Mouse (Mus musculus) activated CD4-positive, CD25-positive, alpha-beta regulatory T cell, adult 4 months (primary cell): ENCODE results near the gene Prrc2b. TPM values are rescaled to one million over a fixed set of nuclear protein-coding genes. Genes with fewer than 3 reads are reported as not detected.
A peak's percentile ranks its signal among the peaks of the same experiment; 100 is the strongest.

Experiments
- ATAC-seq: one replicate; pipeline ENCODE4 v1.8.0; 2017
- polyA plus RNA-seq, 2 experiments: library from polyadenylated mRNA; unstranded; fragments of 100-300 nt; shearing (Covaris generic); gene quantifications; one replicate each; pipeline ENCODE4 v1.2.1; 2017

Gene Prrc2b
- polyA plus RNA-seq, 2 experiments from 2014 or later = 32.0 to 32.6 TPM

GRCm38 (mm10) chr2:32187649-32188048, 36.8 kb downstream of the Prrc2b start:
- ATAC-seq = no peak

- ATAC-seq = no peak
Observed at GRCm38 (mm10) chr2:32189060-32189681, 38.3 kb downstream of the Prrc2b start.

GRCm38 (mm10) chr2:32190620-32191019, 39.7 kb downstream of the Prrc2b start:
- ATAC-seq = no peak

DNA sequence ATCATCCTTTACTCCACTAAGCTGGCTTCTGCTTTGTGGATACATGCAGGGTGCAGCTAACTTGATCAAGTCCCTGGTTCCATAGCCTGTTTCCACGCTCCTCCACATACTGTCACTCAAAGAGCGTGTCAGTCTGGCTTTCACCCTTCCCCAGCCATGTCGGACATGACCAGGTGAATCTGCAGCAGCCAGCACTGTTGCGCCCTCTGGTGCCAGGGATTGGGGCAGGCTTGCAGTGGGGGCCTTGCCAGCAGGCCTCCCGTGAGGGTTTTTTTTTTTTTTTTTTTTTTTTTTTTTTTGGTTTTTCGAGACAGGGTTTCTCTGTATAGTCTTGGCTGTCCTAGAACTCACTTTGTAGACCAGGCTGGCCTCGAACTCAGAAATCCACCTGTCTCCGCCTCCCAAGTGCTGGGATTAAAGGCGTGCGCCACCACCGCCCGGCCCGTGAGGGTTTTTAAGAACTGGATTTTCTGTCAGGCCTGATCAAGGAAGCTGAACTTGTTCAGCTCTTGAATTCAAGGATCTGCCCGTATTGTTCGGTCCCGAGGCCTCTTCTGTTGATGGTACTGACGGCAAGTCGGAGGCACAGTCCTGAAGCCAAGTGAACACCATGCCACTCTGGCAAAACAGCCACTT, 41.1 kb downstream of the Prrc2b start:
- ATAC-seq = peak; percentile 62

GRCm38 (mm10) chr2:32198977-32199376, 48.1 kb downstream of the Prrc2b start:
- ATAC-seq = no peak

- ATAC-seq = no peak
Observed at GRCm38 (mm10) chr2:32200033-32200432, 49.2 kb downstream of the Prrc2b start.

- no peak for ATAC-seq
Observed at GRCm38 (mm10) chr2:32200712-32201111, 49.8 kb downstream of the Prrc2b start.

- ATAC-seq = no peak
Observed at GRCm38 (mm10) chr2:32201527-32201926, 50.6 kb downstream of the Prrc2b start.

- ATAC-seq = no peak
Observed at GRCm38 (mm10) chr2:32203853-32204252, 53.0 kb downstream of the Prrc2b start.

GRCm38 (mm10) chr2:32207682-32208081, 56.8 kb downstream of the Prrc2b start:
- no peak for ATAC-seq

- ATAC-seq = no peak
Observed at GRCm38 (mm10) chr2:32211689-32212088, 60.8 kb downstream of the Prrc2b start.

- no peak for ATAC-seq
Observed at GRCm38 (mm10) chr2:32213000-32213399, 62.1 kb downstream of the Prrc2b start.

DNA sequence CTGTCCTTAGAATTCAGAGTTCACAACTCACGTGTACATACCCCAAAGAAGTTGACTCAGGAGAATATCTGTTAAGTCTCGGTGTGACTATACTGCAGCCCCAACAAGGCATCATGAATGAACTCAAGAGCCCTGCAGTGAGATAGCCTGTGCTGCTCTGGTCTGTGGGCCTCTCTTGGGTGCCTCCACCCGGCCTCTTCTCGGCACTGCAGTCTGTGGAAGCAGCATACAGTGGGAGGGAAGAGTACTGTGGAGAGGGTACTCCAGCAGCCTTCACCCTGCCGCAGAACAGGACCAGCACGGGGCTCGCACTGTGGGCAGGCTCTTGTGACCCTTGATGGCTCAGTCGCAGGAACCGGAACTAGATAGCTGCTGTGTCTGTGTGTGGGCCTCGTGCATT, 64.7 kb downstream of the Prrc2b start:
- no peak for ATAC-seq

GRCm38 (mm10) chr2:32216506-32216905, 65.6 kb downstream of the Prrc2b start:
- ATAC-seq = no peak

- no peak for ATAC-seq
Observed at GRCm38 (mm10) chr2:32217656-32218055, 66.8 kb downstream of the Prrc2b start.

GRCm38 (mm10) chr2:32218113-32218512, 67.2 kb downstream of the Prrc2b start:
- ATAC-seq = no peak

GRCm38 (mm10) chr2:32218541-32219334, 67.9 kb downstream of the Prrc2b start:
- no peak for ATAC-seq

- ATAC-seq = no peak
Observed at GRCm38 (mm10) chr2:32219501-32219900, 68.6 kb downstream of the Prrc2b start.

GRCm38 (mm10) chr2:32220021-32220420, 69.1 kb downstream of the Prrc2b start:
- ATAC-seq = no peak

GRCm38 (mm10) chr2:32220969-32221368, 70.1 kb downstream of the Prrc2b start:
- no peak for ATAC-seq

DNA sequence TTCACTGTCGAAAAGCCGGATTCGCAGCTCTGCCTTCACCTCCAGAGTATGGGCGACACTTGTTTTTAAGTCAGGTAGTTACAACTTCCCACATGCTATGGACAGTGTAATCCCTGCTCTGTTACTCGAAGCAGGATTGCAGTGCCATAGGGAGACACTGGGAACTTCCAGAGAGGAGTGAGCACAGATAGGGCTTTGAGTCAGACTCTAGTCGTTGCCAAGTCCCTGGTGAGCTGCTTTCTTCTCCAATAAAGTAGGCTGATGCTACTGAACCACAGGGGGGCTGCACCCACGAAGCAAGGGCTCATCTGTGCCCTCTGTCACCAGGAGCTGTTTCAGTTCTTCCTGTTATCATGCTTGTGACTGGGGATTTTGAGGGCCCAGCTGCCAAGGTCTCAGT, 70.7 kb downstream of the Prrc2b start:
- no peak for ATAC-seq

DNA sequence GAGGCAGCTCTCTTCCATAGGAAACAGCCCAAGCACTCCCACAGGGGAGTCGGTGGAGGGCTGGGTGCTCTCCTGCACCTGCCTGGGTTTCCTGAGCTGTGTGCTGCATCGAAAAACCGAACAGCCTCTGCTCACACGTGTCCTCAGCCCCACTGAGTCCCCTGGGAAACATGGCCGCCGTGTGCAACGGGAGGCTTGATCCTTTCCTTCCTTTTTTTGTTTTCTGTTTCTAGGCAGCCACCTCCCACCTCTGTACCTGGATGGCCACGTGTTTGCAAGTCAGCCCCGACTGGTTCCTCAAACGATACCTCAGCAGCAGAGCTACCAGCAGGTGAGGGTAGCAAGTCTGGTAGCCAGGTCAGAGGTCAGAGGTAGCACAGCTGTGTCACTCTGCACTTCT, 71.2 kb downstream of the Prrc2b start:
- no peak for ATAC-seq

DNA sequence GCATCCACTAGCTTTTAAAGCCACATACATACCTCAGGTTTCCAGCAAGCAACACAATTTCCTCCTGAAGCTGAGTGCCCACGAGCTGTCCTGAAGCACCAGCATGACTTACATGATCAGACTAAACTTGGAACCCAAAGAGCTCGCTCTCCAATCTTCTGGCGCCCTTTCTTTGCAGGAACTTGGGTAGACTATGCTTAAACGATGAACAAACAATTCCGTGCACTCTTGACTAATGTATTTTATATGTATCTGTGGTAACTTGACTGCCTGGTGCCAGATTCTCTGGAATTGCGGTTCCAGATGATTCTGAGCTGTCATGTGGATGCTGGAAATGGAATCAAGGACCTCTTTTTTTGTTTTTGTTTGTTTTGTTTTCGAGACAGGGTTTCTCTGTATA, 84.6 kb downstream of the Prrc2b start:
- ATAC-seq = no peak
